Mouse (Mus musculus) C2C12 (cell line): ENCODE measurements around the gene Ccdc80. TPM values are rescaled to one million over a fixed set of nuclear protein-coding genes. Genes with fewer than 3 reads are reported as not detected.

Experiments used
- H3K27me3 ChIP-seq: one replicate; pipeline ENCODE4 v1.6.1; 2011; ENCODE audit not compliant: control insufficient read depth, insufficient read depth, insufficient read length
- H3K36me3 ChIP-seq: one replicate; pipeline ENCODE4 v1.6.1; 2011; ENCODE audit not compliant: control insufficient read depth, insufficient read depth
- H3K4me3 ChIP-seq: one replicate; pipeline ENCODE4 v1.5.1; 2011; ENCODE audit warnings: mild to moderate bottlenecking, control low read depth; ENCODE audit not compliant: poor library complexity, insufficient read depth, severe bottlenecking
- H3K79me2 ChIP-seq: one replicate; pipeline ENCODE4 v1.6.1; 2011; ENCODE audit not compliant: control insufficient read depth, insufficient read depth
- H3K79me3 ChIP-seq: one replicate; pipeline ENCODE4 v1.6.1; 2011; ENCODE audit warnings: low read depth, control low read depth
- H3ac ChIP-seq: one replicate; pipeline ENCODE3; 2011; ENCODE audit warnings: low read depth; ENCODE audit not compliant: control insufficient read depth, insufficient read length
- CEBPB ChIP-seq: IDR thresholded peaks from one replicate; pipeline ENCODE4 v1.6.1; 2011; ENCODE audit warnings: low read depth, mild to moderate bottlenecking, control low read depth, moderate library complexity
- CTCF ChIP-seq: IDR thresholded peaks from one replicate; pipeline ENCODE4 v1.5.1; 2011; ENCODE audit not compliant: control insufficient read depth, insufficient read depth, insufficient read length
- FOSL1 ChIP-seq: IDR thresholded peaks from one replicate; pipeline ENCODE4 v1.8.0; 2011; ENCODE audit warnings: mild to moderate bottlenecking, low read length; ENCODE audit not compliant: poor library complexity, insufficient read depth, severe bottlenecking
- MAX ChIP-seq: IDR thresholded peaks from one replicate; pipeline ENCODE4 v1.6.1; 2011; ENCODE audit warnings: mild to moderate bottlenecking, control low read depth
- MYOD1 ChIP-seq: IDR thresholded peaks from one replicate; pipeline ENCODE4 v1.6.1; 2011; ENCODE audit warnings: low read depth; ENCODE audit not compliant: control insufficient read depth, insufficient read length
- MYOG ChIP-seq: IDR thresholded peaks from one replicate; pipeline ENCODE4 v1.6.1; 2011; ENCODE audit not compliant: control insufficient read depth, insufficient read length; ENCODE audit errors: extremely low read depth
- USF1 ChIP-seq: IDR thresholded peaks from one replicate; pipeline ENCODE4 v1.6.1; 2011; ENCODE audit warnings: low read depth, mild to moderate bottlenecking, control low read depth, moderate library complexity
- polyA plus RNA-seq: library from polyadenylated mRNA; unstranded; fragments of >200 nt; fragmentation: generic; extraction: Trizol; gene quantifications from one replicate; pipeline ENCODE4 v1.2.1, GENCODE M21; 2012; ENCODE audit warnings: missing spikeins

Ccdc80 gene
- polyA plus RNA-seq, 1 experiment, result 5.8 TPM

- no peaks in the 10 kb centered on the region for H3K27me3 ChIP-seq
- peaks cover 43% of the 10 kb centered on the region for H3K79me2 ChIP-seq
- peaks cover 25% of the 10 kb centered on the region for H3K36me3 ChIP-seq
- TF ChIP-seq MYOG (no peak), CEBPB (peak; percentile 18), FOSL1 (no peak), MYOD1 (no peak), MAX (no peak), CTCF (no peak), USF1 (peak; percentile 99)
- H3K4me3 ChIP-seq, result peak within 1 kb of the TSS; percentile 96
- peak within 1 kb of the TSS; percentile 93 for H3ac ChIP-seq
- H3K79me3 ChIP-seq, result peaks cover 20% of the 10 kb centered on the region
These were observed 65.6 kb downstream of the Ccdc80 start, which contains the start of the genes Slc35a5 and Atg3 for GRCm38 (mm10) chr16:45158522-45159388. TSS of gene Slc35a5 (minus strand) at chr16:45158706. TSS of gene Atg3 (plus strand) at chr16:45158785.

- Histone ChIP-seq H3ac (peak overlapping the region; percentile 93), H3K79me2 (peaks cover 43% of the 10 kb centered on the region), H3K4me3 (peak overlapping the region; percentile 96), H3K79me3 (peaks cover 20% of the 10 kb centered on the region), H3K27me3 (no peaks in the 10 kb centered on the region), H3K36me3 (peaks cover 26% of the 10 kb centered on the region)
- TF ChIP-seq USF1 (no peak), FOSL1 (no peak), MYOG (no peak), CEBPB (no peak), MAX (no peak), CTCF (no peak), MYOD1 (no peak)
These were observed 66.2 kb downstream of the Ccdc80 start for GRCm38 (mm10) chr16:45159389-45159716.

Other genes starting within 250 kb of the Ccdc80 start
- 0.06 TPM for gene Cd200r2, start 226.3 kb upstream of the Ccdc80 start, polyA plus RNA-seq
- 0.05 TPM for gene Cd200r3, start 149.7 kb upstream of the Ccdc80 start, polyA plus RNA-seq
- 3.1 TPM for gene Slc35a5, start 65.3 kb downstream of the Ccdc80 start, polyA plus RNA-seq
- 14.1 TPM for gene Atg3, start 65.4 kb downstream of the Ccdc80 start, polyA plus RNA-seq
- 0.02 TPM for gene Btla, start 130.9 kb downstream of the Ccdc80 start, polyA plus RNA-seq